In the genomic region with DNA sequence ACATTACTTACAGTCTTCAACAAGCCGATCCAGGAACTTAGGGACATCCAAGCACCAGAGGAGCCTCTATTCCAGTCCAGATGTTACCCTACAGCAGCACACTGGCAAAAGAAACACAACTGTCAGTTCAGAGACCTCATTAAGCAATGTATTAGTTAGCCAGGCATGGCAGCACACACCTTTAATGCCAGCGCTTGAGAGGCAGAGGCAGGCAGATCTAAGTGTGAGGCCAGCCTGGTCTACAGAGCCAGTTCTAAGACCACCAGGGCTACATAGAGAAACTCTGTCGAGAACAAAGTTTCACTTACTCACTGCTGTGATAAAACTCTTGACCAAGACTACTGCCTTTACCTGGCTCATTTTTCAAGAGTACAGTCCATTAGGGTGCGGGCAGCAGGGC, we compare ENCODE assay signal across 9 mouse cellular contexts. TPM values are rescaled to one million over a fixed set of nuclear protein-coding genes. Genes with fewer than 3 reads are reported as not detected.
DNase-seq lines count a peak whose midpoint lies in the region; ATAC-seq lines count a peak whose summit lies in the region.
"Had no signal": no experiment of that assay in that cellular context is flagged by ENCODE, and none has a peak within 500 bp of the region (broad histone marks: within the 10 kb centered on the region; RNA-seq: fewer than 3 reads in every experiment).

A gene (minus strand): TSS at position 101 of the 400 bp plus-strand sequence.

- ATAC-seq in forebrain, embryonic 14.5 days, result no peak
- no peak for ATAC-seq in hindbrain, embryonic 11.5 days (ENCODE audit: low FRiP score)
- no peak for ATAC-seq in midbrain, embryonic 13.5 days
- ATAC-seq in inflammation-experienced regulatory T-cells, adult 6 months, result no peak

- H3K27me3 ChIP-seq in forebrain, embryonic 14.5 days (replicated peaks; ENCODE audit: control insufficient read depth, insufficient read depth, low read length), result no peaks in the 10 kb centered on the region
- no peaks in the 10 kb centered on the region for H3K27me3 ChIP-seq in hindbrain, embryonic 11.5 days (ENCODE audit: control insufficient read depth, insufficient read depth, low read length)
- no peaks in the 10 kb centered on the region for H3K27me3 ChIP-seq in midbrain, embryonic 13.5 days
- H3K27me3 ChIP-seq: liver, embryonic 13.5 days had no signal

- H3K4me1 ChIP-seq in forebrain, embryonic 14.5 days (ENCODE audit: control insufficient read depth, insufficient read depth, low read length), result no peaks in the 10 kb centered on the region
- H3K4me1 ChIP-seq in hindbrain, embryonic 11.5 days (replicated peaks; ENCODE audit: control insufficient read depth, insufficient read depth, low read length), result no peaks in the 10 kb centered on the region
- H3K4me1 ChIP-seq in midbrain, embryonic 13.5 days (replicated peaks), result no peaks in the 10 kb centered on the region
- H3K4me1 ChIP-seq: liver, embryonic 13.5 days had no signal

- no peak for DNase-seq in layer of hippocampus, adult 8-10 months (ENCODE audit: low spot score in 2 of 2)
- no peak for DNase-seq in layer of hippocampus, adult 9-11 months
- DNase-seq in forebrain, embryonic 14.5 days (ENCODE audit: low spot score), result no peak
- no peak for DNase-seq in hindbrain, embryonic 11.5 days (ENCODE audit: low spot score)
- no peak for DNase-seq in urinary bladder, postnatal 14 days (ENCODE audit: low spot score)
- no peak for DNase-seq in spleen, postnatal 14 days (ENCODE audit: low spot score in 2 of 2)
- DNase-seq: liver, embryonic 13.5 days had no signal

- no peak within 1 kb of the TSS for H3K9ac ChIP-seq in forebrain, embryonic 14.5 days (ENCODE audit: low read length)
- H3K9ac ChIP-seq in hindbrain, embryonic 11.5 days (ENCODE audit: low read depth, low read length), result no peak within 1 kb of the TSS
- H3K9ac ChIP-seq in midbrain, embryonic 13.5 days (replicated peaks), result no peak within 1 kb of the TSS
- H3K9ac ChIP-seq: liver, embryonic 13.5 days had no signal

- H3K27ac ChIP-seq in forebrain, embryonic 14.5 days (ENCODE audit: low read depth, low read length), result no peak within 1 kb of the TSS
- H3K27ac ChIP-seq in hindbrain, embryonic 11.5 days (ENCODE audit: low read depth, low read length), result no peak within 1 kb of the TSS
- no peak within 1 kb of the TSS for H3K27ac ChIP-seq in midbrain, embryonic 13.5 days
- H3K27ac ChIP-seq: liver, embryonic 13.5 days had no signal

- H3K9me3 ChIP-seq in forebrain, embryonic 14.5 days (replicated peaks; ENCODE audit: control insufficient read depth, low read length), result no peaks in the 10 kb centered on the region
- H3K9me3 ChIP-seq in hindbrain, embryonic 11.5 days (ENCODE audit: control insufficient read depth, low read length), result no peaks in the 10 kb centered on the region
- H3K9me3 ChIP-seq in midbrain, embryonic 13.5 days, result no peaks in the 10 kb centered on the region
- H3K9me3 ChIP-seq: liver, embryonic 13.5 days had no signal

- H3K36me3 ChIP-seq in forebrain, embryonic 14.5 days (ENCODE audit: control insufficient read depth, insufficient read depth, low read length), result no peaks in the 10 kb centered on the region
- H3K36me3 ChIP-seq in hindbrain, embryonic 11.5 days (ENCODE audit: control insufficient read depth, insufficient read depth, low read length), result no peaks in the 10 kb centered on the region
- no peaks in the 10 kb centered on the region for H3K36me3 ChIP-seq in midbrain, embryonic 13.5 days
- H3K36me3 ChIP-seq: liver, embryonic 13.5 days had no signal

- no peak within 1 kb of the TSS for H3K4me2 ChIP-seq in forebrain, embryonic 14.5 days (ENCODE audit: low read length)
- no peak within 1 kb of the TSS for H3K4me2 ChIP-seq in hindbrain, embryonic 11.5 days (replicated peaks; ENCODE audit: low read depth, low read length)
- H3K4me2 ChIP-seq in midbrain, embryonic 13.5 days (replicated peaks), result no peak within 1 kb of the TSS
- H3K4me2 ChIP-seq: liver, embryonic 13.5 days had no signal

- no peak within 1 kb of the TSS for H3K4me3 ChIP-seq in forebrain, embryonic 14.5 days (ENCODE audit: low read depth, low read length)
- H3K4me3 ChIP-seq in hindbrain, embryonic 11.5 days (ENCODE audit: low read depth, low read length), result no peak within 1 kb of the TSS
- no peak within 1 kb of the TSS for H3K4me3 ChIP-seq in midbrain, embryonic 13.5 days (replicated peaks)
- H3K4me3 ChIP-seq: liver, embryonic 13.5 days had no signal

- 91% methylated on average over 4 of the region's 4 CpGs for WGBS in forebrain, embryonic 14.5 days
- WGBS in hindbrain, embryonic 11.5 days, result 96% methylated on average over 4 of the region's 4 CpGs
- WGBS in midbrain, embryonic 13.5 days, result 91% methylated on average over 4 of the region's 4 CpGs

RNA-seq across cellular contexts. Expression of the gene that starts here (rescaled TPM):
- total RNA-seq in layer of hippocampus, adult 8-10 months (2022), result 100 to 1,000 TPM in 1 of 4 experiments, 10 to 100 TPM in 3; 79.6 to 100 (median 88.0) TPM
- polyA plus RNA-seq in forebrain, embryonic 14.5 days (2014; fragmentation: Nextera tagmentation; extraction: Ambion mirVana), result 15.7 and 19.3 TPM in 2 replicates
- polyA plus RNA-seq in hindbrain, embryonic 11.5 days (2014; fragmentation: Nextera tagmentation; extraction: Ambion mirVana), result 15.9 and 22.6 TPM in 2 replicates
- polyA plus RNA-seq in midbrain, embryonic 13.5 days (2015; fragmentation: Nextera tagmentation; extraction: Ambion mirVana), result 16.4 and 18.4 TPM in 2 replicates
- under 1 TPM; 0.11 to 0.20 (median 0.19) TPM for polyA plus RNA-seq in inflammation-experienced regulatory T-cells, adult 6 months (2017; shearing (Covaris generic))

Comparison
In these comparisons a context has a peak if more than half of its experiments do, and no peak if none do; other contexts are left out.
1. RNA of the gene that starts here (polyA plus RNA-seq): 15.9 to 22.6 TPM in hindbrain, embryonic 11.5 days, 16.4 to 18.4 TPM in midbrain, embryonic 13.5 days and 15.7 to 19.3 TPM in forebrain, embryonic 14.5 days; 0.11 to 0.20 TPM in inflammation-experienced regulatory T-cells, adult 6 months; every median in the first group is over 10 times any median in the second.